Mouse (Mus musculus): ENCODE data around the gene Fam89a.

GRCm38 (mm10) chr8:124720133-124720532 lies 31.5 kb downstream of the Fam89a start:
- TF ChIP-seq POLR2A (IDR thresholded peaks at IDR 0.05; ENCODE audit: insufficient read depth, low read depth, low read length) (no peak), CTCF (IDR thresholded peaks at IDR 0.05; ENCODE audit: insufficient read depth, low read depth, low read length) (no peak)
